Mouse (Mus musculus) kidney, adult 2 months (tissue): Measurements from ENCODE around the gene Anapc13.

Experiments used
- CTCF ChIP-seq: fragments of 200-500 bp; conservative IDR thresholded peaks from 2 replicates; pipeline ENCODE4 v1.5.1; 2011; ENCODE audit warnings: low read depth, mild to moderate bottlenecking, control low read depth, low read length, moderate library complexity, mixed read lengths; ENCODE audit not compliant: insufficient read depth, insufficient read length
- POLR2A ChIP-seq: fragments of 200-500 bp; IDR thresholded peaks from one replicate; pipeline ENCODE4 v1.6.1; 2011; ENCODE audit warnings: low read depth, low read length, control low read depth

- TF ChIP-seq CTCF (no peak), POLR2A (no peak)
Measured at GRCm38 (mm10) chr9:102601666-102602065, 24.4 kb upstream of the Anapc13 start.
